Mouse (Mus musculus): Measurements from ENCODE around the gene Mcpt8.

- TF ChIP-seq TCF12 (IDR thresholded peaks at IDR 0.05; ENCODE audit: low read depth, low read length) (no peak), CTCF (conservative IDR thresholded peaks at IDR 0.05 in 1 of 2, IDR thresholded peaks at IDR 0.05 in 1 of 2; ENCODE audit: low read depth in 2 of 2, low read length in 2 of 2) (no peak), ZC3H11A (IDR thresholded peaks at IDR 0.05; ENCODE audit: low read depth, low read length) (no peak), GABPA (IDR thresholded peaks at IDR 0.05; ENCODE audit: insufficient replicate concordance, low read depth, low read length) (no peak), MAZ (IDR thresholded peaks at IDR 0.05; ENCODE audit: low read depth, low read length) (no peak), USF1 (IDR thresholded peaks at IDR 0.05; ENCODE audit: low read depth, low read length) (no peak), EP300 (IDR thresholded peaks at IDR 0.05; ENCODE audit: low read length) (no peak), USF2 (conservative IDR thresholded peaks at IDR 0.05; ENCODE audit: low read depth, low read length) (no peak), ZMIZ1 (IDR thresholded peaks at IDR 0.05; ENCODE audit: low read depth, low read length) (no peak), POLR2A (IDR thresholded peaks at IDR 0.05; ENCODE audit: low read depth, low read length) (no peak)
Observed at GRCm38 (mm10) chr14:56082016-56082415, 3.1 kb downstream of the Mcpt8 start.
